Mouse (Mus musculus) spleen, adult 2 months (tissue): Measurements from ENCODE around the gene Depdc5. TPM values are rescaled to one million over a fixed set of nuclear protein-coding genes. Genes with fewer than 3 reads are reported as not detected.
A peak's percentile ranks its signal among the peaks of the same experiment; 100 is the strongest.
"Not testable (repeated sequence)": the region's sequence is repeated elsewhere in the genome, so short reads cannot be mapped to it uniquely, and the experiment has no call there.

Experiments used
- DNase-seq, 2 experiments: peaks; one replicate each; pipeline versions ENCODE4 v3.0.0 to v3.0.0-alpha.2; 2012 to 2021; ENCODE audit warnings: low spot score in 2 of 2, low read depth in 1 of 2
- H3K27ac ChIP-seq: fragments of 200-500 bp; 2 replicates; pipeline ENCODE4 v1.5.1; 2012; ENCODE audit warnings: low read length, inconsistent platforms; ENCODE audit not compliant: insufficient read depth
- H3K27me3 ChIP-seq: fragments of 200-500 bp; 2 replicates; pipeline ENCODE4 v1.6.1; 2012; ENCODE audit warnings: mild to moderate bottlenecking, moderate library complexity, low read length, inconsistent platforms; ENCODE audit not compliant: control insufficient read depth, insufficient read depth
- H3K36me3 ChIP-seq: fragments of 200-500 bp; 2 replicates; pipeline ENCODE4 v1.6.1; 2012; ENCODE audit warnings: mild to moderate bottlenecking, low read length, inconsistent platforms; ENCODE audit not compliant: control insufficient read depth, insufficient read depth
- H3K4me1 ChIP-seq: fragments of 200-500 bp; 2 replicates; pipeline ENCODE4 v1.6.1; 2011; ENCODE audit warnings: inconsistent platforms; ENCODE audit not compliant: control insufficient read depth, insufficient read depth, insufficient read length
- H3K4me3 ChIP-seq: fragments of 200-500 bp; 2 replicates; pipeline ENCODE4 v1.5.1; 2011; ENCODE audit warnings: mild to moderate bottlenecking, inconsistent platforms; ENCODE audit not compliant: insufficient read depth, insufficient read length; ENCODE audit errors: extremely low read depth
- CTCF ChIP-seq: fragments of 200-500 bp; IDR thresholded peaks from 2 replicates; pipeline ENCODE4 v1.5.1; 2011; ENCODE audit warnings: mild to moderate bottlenecking, inconsistent platforms; ENCODE audit not compliant: insufficient read depth, insufficient read length, insufficient replicate concordance; ENCODE audit errors: extremely low read depth
- POLR2A ChIP-seq: fragments of 200-500 bp; IDR thresholded peaks from 2 replicates; pipeline ENCODE4 v1.6.1; 2011; ENCODE audit warnings: low read depth, low read length, inconsistent platforms
- WGBS: fragments of 180-500 bp; shearing (Covaris S2); methylation state at CpG from one replicate; pipeline ENCODE4 v1.1.7; 2018; 5-methylcytosine and 5-hydroxymethylcytosine counted together
- polyA plus RNA-seq: library from polyadenylated mRNA; depleted of rRNA; stranded (reverse); fragments of >200 nt; gene quantifications from 2 replicates; pipeline ENCODE4 v1.2.3, GENCODE M21; 2012

The Depdc5 gene
- polyA plus RNA-seq, 1 experiment, result 12.4 TPM

DNA sequence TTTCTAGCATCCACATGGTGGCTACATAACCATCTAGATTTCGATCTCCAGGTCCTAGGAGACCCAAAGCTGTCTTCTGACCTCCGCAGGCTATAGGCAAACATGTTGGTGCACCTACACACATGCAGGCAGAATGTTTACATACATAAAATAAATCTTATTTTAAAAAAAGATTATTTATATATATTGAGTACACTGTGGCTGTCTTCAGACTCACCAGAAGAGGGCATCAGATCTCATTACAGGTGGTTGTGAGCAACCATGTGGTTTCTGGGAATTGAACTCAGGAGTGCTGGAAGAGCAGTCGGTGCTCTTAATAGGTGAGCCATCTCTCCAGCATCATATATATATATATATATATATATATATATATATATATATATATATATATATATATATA lies 50.6 kb downstream of the Depdc5 start:
- H3K36me3 ChIP-seq, result peaks cover 24% of the 10 kb centered on the region
- H3K27ac ChIP-seq, result no peak overlapping the region
- no peak for TF ChIP-seq POLR2A
- no peak for TF ChIP-seq CTCF
- DNase-seq, result no peak
- 70% methylated on average over 3 of the region's 3 CpGs for WGBS
- no peaks in the 10 kb centered on the region for H3K4me1 ChIP-seq
- H3K27me3 ChIP-seq, result no peaks in the 10 kb centered on the region
- no peak overlapping the region for H3K4me3 ChIP-seq

DNA sequence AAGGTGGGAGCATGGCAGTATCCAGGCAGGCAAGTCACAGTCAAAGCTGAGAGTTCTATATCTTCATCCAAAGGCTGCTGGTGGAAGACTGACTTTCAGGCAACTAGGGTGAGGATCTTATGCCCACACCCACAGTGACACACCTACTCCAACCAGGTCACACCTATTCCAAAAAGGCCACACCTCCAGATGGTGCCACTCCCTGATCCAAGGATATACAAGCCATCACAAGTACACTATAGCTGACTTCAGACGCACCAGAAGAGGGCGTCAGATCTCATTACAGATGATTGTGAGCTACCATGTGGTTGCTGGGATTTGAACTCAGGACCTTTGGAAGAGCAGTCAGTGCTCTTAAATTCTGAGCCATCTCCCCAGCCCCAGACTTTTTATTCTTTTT lies 55.8 kb downstream of the Depdc5 start:
- DNase-seq, H3K27me3 ChIP-seq, H3K27ac ChIP-seq, H3K4me3 ChIP-seq, H3K4me1 ChIP-seq: not testable (repeated sequence)
- 94% methylated on average over 2 of the region's 2 CpGs for WGBS
- peaks cover 27% of the 10 kb centered on the region for H3K36me3 ChIP-seq

DNA sequence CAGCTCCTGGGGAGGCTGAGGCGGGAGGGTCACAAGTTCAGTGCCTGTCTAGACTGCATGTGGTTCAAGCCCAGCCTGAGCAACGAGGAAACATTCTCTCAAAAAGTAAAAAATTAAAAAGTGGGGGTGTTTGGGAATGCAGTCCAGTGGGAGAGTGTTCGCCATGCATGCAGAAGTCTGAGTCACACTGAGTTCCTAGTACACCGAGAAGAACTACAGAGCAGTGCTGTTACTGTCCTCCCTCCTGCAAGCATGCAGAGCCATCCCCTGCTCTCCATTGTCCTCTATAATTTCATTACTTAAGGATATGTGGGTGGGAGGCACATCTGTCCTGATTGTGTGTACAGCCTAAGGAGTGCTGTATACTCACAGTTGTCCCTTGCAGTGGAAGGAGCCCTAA lies 59.4 kb downstream of the Depdc5 start:
- 95% methylated on average over 4 of the region's 4 CpGs for WGBS
- no peak for DNase-seq
- H3K36me3 ChIP-seq, result peaks cover 32% of the 10 kb centered on the region
- no peak overlapping the region for H3K4me3 ChIP-seq
- TF ChIP-seq POLR2A (no peak), CTCF (no peak)
- H3K27me3 ChIP-seq, result no peaks in the 10 kb centered on the region
- no peak overlapping the region for H3K27ac ChIP-seq
- no peaks in the 10 kb centered on the region for H3K4me1 ChIP-seq

DNA sequence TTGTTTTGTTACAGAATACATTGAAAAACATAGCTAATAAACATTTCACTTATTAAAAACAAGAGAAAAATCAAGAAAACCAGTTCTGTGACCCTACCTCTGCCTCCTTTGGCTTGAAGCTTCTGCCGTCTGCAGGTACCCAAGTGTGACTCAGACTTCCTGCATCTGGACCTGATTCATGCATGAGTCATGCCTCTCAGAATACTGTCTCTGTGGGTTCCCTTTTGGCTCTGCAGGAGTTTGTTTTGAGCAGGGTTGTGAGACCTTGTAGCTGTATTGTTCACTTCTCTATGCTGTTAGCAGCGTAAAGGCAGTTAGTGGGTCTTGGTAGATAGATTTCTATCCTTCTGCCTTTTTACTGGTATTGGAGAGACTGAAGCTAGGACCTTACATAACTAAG lies 67.3 kb downstream of the Depdc5 start:
- no peak for TF ChIP-seq CTCF
- no peak for TF ChIP-seq POLR2A
- H3K4me3 ChIP-seq, result no peak overlapping the region
- DNase-seq, result peak in 1 of 2 experiments; percentile 10
- no peaks in the 10 kb centered on the region for H3K27me3 ChIP-seq
- no peak overlapping the region for H3K27ac ChIP-seq
- H3K4me1 ChIP-seq, result no peaks in the 10 kb centered on the region
- H3K36me3 ChIP-seq, result peaks cover 30% of the 10 kb centered on the region
- 56% methylated on average over 2 of the region's 2 CpGs for WGBS

DNA sequence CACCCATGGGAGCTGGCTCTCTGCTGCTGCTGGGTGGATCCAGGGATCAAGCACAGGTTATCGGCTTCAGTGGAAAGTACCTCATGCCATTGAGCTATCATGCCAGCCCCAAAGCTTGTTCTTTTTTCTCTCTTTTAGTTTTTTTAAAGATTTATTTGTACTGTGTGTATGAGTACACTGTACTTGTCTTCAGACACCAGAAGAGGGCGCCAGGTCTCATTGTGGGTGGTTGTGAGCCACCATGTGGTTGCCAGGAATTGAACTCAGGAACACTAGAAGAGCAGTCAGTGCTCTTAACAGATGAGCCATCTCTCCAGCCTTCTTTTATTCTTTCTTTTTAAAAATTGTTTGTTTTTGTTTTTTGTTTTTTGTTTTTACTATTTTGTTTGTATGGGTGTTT lies 71.2 kb downstream of the Depdc5 start:
- Histone ChIP-seq H3K4me1 (no peaks in the 10 kb centered on the region), H3K36me3 (peaks cover 29% of the 10 kb centered on the region), H3K4me3 (no peak overlapping the region), H3K27me3 (no peaks in the 10 kb centered on the region), H3K27ac (no peak overlapping the region)
- WGBS, result 71% methylated on average over 2 of the region's 2 CpGs
- peak in 1 of 2 experiments; percentile 9 for DNase-seq
- no peak for TF ChIP-seq CTCF
- no peak for TF ChIP-seq POLR2A

DNA sequence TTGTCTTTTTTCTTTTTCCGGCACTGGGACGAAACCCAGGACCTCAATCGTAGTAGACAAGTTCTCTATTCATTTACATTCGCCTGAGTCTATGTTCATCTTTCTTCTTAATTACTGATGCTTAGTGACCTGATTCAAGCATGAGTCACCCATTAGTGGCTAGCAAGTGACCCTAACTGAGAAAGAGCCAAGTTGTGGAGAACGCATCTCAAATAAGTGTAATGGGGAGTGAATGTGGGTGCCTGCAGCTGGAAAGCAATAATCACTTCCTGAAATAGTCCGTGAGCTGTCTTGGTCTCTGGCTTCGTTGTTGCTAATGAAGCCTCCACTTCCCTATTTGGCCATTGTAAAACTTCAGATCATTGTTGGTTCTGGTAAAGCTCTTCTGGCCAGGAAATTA lies 77.1 kb downstream of the Depdc5 start:
- no peaks in the 10 kb centered on the region for H3K27me3 ChIP-seq
- no peak for DNase-seq
- no peak overlapping the region for H3K27ac ChIP-seq
- no peaks in the 10 kb centered on the region for H3K4me1 ChIP-seq
- H3K36me3 ChIP-seq, result peaks cover 41% of the 10 kb centered on the region
- 74% methylated on average over 7 of the region's 7 CpGs for WGBS
- no peak for TF ChIP-seq POLR2A
- TF ChIP-seq CTCF, result no peak
- no peak overlapping the region for H3K4me3 ChIP-seq

DNA sequence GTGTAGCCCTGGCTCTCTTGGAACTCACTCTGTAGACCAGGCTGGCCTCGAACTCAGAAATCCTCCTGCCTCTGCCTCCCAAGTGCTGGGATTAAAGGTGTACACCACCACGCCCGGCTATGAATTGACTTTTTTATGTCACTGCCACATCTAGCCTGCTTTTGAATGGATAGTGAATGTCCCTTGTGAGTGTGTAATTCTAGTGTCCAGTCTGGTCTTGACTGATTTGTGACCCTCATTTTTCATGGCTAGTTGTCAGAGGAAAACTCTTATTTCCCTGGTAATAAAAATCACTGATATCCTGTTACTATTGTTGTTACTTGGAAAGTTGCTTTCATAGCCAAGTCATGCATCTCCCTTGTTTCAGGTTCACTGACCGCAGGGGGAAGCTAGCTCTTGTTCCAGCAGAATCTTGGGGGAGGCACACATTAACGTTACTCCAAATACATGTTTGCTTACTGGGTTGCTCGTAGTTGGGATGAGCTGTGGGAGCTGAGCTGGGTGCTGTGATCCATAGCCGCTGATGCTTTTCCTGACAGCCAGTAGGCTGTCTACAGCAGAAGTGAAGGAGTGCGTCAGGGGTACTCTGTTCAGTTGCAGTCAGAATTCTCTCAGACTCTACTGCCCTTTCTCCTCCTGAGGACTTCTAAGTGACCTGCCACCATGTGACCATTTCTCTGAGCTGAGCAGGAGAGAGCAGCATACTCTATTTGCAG lies 77.9 kb downstream of the Depdc5 start:
- no peaks in the 10 kb centered on the region for H3K4me1 ChIP-seq
- H3K4me3 ChIP-seq, result no peak overlapping the region
- H3K27ac ChIP-seq, result no peak overlapping the region
- no peak for TF ChIP-seq POLR2A
- no peak for TF ChIP-seq CTCF
- H3K27me3 ChIP-seq, result no peaks in the 10 kb centered on the region
- 97% methylated on average over 8 of the region's 8 CpGs for WGBS
- no peak for DNase-seq
- peaks cover 41% of the 10 kb centered on the region for H3K36me3 ChIP-seq

DNA sequence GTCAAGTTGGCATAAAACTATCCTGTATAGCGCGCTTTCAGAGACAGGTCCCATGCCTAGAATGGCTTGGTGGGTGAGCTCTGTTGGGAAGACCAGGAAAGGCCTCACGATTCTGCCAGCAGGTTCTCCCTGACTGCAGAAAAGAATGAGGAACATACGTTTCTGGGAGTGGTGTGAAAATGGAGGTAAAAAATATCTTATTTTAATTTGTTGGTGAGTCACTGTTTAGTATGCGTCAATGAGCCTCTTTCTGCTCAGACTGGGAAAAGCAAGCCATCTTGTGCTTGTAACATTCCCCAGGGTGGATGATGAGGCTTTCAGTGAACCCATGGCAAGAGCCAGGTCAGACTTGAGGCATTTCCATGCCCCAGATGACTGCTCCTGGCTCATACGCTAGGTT lies 86.6 kb downstream of the Depdc5 start:
- Histone ChIP-seq H3K27me3 (no peaks in the 10 kb centered on the region), H3K27ac (no peak overlapping the region), H3K36me3 (peaks cover 18% of the 10 kb centered on the region), H3K4me1 (no peaks in the 10 kb centered on the region; the same call in 1 of the 2 replicates), H3K4me3 (no peak overlapping the region)
- no peak for TF ChIP-seq POLR2A
- no peak for TF ChIP-seq CTCF
- no peak for DNase-seq
- 80% methylated on average over 6 of the region's 6 CpGs for WGBS
